Mouse (Mus musculus): ENCODE measurements around the gene Tesc.

Gene Tesc

DNA sequence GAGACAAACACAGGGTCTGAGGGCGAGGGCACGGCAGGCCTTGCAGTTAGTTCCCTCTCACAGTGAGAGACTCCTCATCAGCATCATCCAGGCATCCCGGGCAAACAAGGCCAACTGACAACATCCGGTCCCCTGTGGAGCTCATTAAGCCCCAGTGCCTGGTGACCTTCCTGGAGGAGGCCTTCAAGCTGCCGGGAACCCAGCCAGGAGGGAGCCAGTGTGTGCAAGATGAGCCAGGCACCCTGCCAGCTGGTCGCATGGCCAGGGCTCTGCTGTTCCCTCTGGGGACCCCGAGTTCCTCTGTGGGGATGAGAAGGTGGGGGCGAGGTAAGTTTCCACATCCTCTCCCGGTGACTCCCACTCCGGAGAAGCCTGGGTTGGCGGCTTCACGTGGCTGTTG, 12.5 kb upstream of the Tesc start:
- DNase-seq (ENCODE audit: low read depth in 1 of 2, low spot score in 2 of 2), result no peak

GRCm38 (mm10) chr5:118015669-118016068, 11.9 kb upstream of the Tesc start:
- DNase-seq (ENCODE audit: low read depth in 1 of 2, low spot score in 2 of 2), result no peak

DNA sequence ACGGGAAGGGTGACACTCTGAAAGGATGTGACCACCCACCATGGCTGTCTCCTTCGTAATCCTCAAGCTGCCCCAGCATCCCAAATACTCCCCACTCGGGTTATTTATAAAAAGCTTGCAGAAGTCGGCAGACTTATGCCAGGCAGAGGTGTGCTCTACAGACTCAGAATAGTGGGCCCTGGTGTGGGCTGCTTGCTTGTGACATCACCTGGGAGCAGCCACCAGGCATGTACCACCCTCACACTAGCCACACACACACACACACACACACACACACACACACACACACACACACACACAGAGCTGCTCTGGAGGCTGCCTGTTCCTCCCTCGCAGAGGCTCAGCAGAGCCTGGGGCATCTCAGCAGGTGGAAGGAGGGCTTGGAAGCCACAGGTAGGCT, 10.0 kb upstream of the Tesc start:
- DNase-seq (ENCODE audit: low read depth in 1 of 2, low spot score in 2 of 2), result no peak

GRCm38 (mm10) chr5:118019905-118020304, 7.6 kb upstream of the Tesc start:
- DNase-seq (ENCODE audit: low read depth in 1 of 2, low spot score in 2 of 2), result no peak

- no peak for DNase-seq (ENCODE audit: low read depth in 1 of 2, low spot score in 2 of 2)
These were observed 4.5 kb upstream of the Tesc start for GRCm38 (mm10) chr5:118023053-118023452.

DNA sequence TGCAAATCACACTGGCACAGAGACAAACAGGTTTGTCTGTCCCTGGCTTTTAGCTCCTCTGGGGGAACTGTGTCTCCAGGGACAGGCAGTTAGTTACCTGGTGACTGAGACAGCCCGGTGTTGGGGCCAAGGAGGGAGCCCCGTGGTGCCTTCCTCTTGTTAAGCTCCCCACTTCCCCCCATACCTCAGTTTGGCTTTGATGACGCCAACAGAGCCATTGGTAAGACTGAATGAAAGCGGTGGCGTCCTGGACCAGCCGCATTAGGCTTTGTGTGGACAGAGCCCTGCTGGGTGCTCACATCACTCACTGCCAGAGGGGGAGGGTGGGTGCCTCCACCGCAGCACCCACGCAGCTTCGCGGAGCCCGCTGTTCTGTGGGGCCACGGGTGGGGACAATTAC, 1.7 kb upstream of the Tesc start:
- DNase-seq (ENCODE audit: low read depth in 1 of 2, low spot score in 2 of 2), result no peak

DNA sequence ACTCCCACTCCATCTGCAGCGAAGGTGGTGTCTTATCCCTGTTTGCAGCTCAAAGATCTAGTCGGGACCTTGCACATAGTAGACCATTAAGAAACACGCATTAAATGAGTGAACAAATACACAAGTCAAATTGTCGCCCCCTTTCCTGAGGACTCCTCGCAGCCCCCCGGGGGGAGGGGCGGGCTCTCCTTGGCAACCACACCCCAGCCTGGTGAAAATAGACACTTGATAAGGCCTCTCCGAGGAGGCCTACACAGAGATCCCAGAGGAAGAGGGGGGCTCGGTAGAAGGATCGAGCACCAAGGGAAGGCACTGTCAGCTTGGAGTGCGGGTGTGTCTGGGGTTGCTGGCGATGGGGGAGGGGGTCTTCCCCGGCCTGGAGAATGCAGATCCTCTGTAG, 1.2 kb upstream of the Tesc start:
- no peak for DNase-seq (ENCODE audit: low read depth in 1 of 2, low spot score in 2 of 2)

DNA sequence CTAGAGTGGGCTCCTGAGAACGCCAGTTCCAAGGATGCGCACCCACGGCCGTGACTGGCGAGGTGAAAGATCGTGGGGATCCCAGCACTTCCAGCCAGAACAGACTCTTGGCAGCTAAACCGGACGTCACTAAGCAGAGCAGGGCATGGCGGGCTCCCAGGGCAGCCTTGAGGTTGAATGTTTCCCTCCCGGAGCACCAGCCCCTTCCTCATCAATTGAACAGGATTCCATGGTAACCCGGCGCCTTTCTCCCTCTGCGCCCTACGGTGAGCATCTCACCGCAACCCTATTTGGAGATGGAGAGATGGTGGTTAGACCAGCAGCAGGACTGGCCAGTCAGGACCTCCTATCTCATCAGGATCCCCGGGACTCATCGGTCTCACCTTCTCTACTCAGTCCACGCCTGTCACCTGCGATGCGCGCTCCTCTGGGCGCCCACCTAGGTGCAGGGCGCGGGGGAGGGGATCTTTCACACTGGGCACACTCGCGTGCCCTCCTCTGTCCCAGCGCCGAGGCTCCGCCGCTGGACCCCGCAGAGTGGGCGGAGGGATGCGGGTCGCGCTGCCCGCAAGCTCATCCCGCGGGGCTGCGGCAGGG, 344 bp upstream of the Tesc start:
- no peak for DNase-seq (ENCODE audit: low read depth in 1 of 2, low spot score in 2 of 2)

DNA sequence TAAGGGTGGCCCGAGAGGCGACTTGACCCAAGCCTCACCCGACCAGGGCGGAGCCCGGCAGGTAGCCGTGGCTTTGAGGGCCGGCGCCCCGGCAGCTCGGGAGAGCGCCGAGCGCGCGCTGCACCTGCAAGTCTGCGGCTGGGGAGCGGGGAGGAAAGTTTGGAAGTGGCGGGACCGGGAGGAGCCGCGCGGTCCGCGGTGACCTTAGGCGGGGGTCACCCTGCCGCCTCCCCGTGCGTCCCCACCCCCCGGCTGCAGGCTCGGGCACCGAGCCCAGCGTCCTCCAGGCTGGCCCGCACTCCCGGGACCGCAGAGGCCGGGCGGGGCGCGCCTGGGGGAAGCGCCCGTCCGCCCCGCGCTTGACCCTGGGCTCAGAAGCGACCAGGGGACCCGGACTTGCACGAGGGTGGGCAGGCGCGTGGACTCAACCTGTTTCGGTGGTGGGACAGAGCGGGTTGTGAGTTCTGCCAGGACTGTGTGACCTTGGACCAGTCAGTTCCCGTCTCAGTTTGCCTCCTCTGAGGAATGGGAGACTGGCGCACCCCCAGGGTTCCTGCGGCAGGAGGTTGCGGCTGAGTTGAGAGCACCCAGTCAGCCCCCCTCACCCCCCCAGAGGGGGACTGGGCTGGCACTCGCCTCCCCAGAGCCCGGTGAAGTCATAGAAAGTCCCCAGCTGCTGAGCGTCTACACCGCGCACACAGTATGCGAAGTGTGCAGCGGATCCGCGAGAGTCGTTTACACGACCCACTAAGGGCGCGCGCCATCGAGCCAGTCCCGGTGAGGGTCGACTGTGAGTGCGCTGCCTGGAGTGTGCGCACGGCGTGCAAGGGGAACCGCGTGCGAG, 870 bp downstream of the Tesc start:
- DNase-seq (ENCODE audit: low read depth in 1 of 2, low spot score in 2 of 2), result no peak

DNA sequence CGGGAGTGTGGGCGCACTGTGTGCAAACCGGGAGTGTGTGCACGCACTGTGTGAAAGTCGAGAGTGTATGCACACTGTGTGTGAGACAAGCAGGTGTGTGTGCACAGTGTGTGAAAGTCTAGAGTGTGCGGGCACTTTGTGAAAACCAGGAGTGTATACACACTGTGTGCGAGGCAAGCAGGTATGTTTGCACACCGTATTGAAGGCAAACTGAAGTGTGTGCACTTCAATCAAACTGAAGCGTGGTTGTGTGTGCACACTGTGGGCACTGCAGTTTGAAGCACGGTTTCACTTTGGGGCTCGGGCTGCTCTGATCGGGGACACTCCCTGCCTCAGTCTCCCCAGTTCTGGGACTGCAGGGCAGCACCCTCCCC, 1.5 kb downstream of the Tesc start:
- no peak for DNase-seq (ENCODE audit: low read depth in 1 of 2, low spot score in 2 of 2)

GRCm38 (mm10) chr5:118029420-118029819, 1.9 kb downstream of the Tesc start:
- DNase-seq (ENCODE audit: low read depth in 1 of 2, low spot score in 2 of 2), result no peak

DNA sequence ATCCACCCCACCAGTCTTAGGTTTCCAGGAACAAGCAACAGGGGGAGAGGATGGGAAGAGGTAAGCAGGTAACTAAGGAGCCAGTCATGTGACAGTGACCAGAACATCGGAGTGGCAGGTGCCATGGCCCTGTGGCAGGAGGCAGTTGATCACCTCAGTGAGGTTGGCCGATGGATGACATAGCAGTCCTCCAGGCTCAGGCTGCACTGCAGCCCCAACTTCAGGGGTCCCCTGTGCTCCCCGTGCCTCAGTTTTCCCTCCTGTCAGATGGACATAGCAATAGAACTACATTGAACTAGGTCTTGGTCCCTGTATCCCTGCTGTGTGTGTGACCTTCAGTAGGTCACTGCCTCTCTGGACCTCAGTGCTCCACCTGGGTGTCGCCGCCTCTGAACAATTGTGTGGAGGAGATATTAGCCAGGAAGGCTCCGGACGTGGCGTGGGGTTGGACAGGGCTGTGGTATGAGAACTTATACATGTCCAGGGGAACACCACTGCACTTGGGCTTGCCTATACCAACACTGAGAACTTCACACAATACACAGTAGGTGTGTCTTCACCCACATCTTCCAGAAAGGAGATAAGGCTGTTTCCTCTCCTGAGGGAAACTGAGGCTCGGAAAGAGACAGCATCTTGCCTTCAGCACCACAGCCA, 2.6 kb downstream of the Tesc start:
- DNase-seq (ENCODE audit: low read depth in 1 of 2, low spot score in 2 of 2), result no peak

DNA sequence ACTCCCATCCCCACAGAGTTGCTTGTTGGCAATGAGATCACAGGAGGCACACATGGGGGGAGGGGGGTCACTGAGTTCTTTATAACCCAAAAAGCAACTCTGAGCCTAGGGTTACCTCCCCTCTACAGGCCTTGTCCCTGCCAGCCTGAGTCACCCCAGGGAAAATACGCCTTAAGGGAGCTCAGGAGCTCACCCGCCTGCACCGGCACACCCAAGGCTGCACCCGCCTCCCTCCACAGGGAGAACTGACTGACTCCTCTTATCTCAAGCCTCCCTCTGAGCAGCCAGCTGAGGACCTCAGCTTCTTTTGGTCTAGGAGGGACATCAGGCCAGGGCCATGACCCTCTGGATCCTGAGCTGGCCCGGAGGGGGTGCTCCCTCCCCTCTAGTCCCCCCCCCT, 3.5 kb downstream of the Tesc start:
- no peak for DNase-seq (ENCODE audit: low read depth in 1 of 2, low spot score in 2 of 2)

GRCm38 (mm10) chr5:118031508-118031907, 4.0 kb downstream of the Tesc start:
- no peak for DNase-seq (ENCODE audit: low read depth in 1 of 2, low spot score in 2 of 2)

DNA sequence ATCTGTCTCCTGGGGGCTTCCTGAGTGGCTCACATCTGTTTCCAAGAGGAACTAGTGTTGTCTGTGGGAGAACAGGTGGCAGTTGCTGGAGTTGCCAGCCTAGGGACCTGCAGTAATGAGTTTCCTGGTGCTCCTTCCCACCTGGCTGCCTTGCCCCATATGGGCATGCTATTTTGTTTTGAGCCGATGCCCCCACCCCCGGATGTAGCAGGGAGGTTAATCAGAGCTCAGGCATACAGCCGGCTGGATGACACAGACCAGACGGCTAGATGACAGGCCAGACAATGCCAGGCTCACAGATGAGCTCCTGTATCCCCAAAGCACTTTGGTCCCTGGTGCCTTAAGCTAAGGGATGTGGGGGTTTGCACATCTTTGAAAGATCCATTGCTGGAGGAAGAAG, 5.8 kb downstream of the Tesc start:
- DNase-seq (ENCODE audit: low read depth in 1 of 2, low spot score in 2 of 2), result no peak

GRCm38 (mm10) chr5:118033740-118034139, 6.2 kb downstream of the Tesc start:
- DNase-seq (ENCODE audit: low read depth in 1 of 2, low spot score in 2 of 2), result no peak

GRCm38 (mm10) chr5:118034632-118035031, 7.1 kb downstream of the Tesc start:
- no peak for DNase-seq (ENCODE audit: low read depth in 1 of 2, low spot score in 2 of 2)

- DNase-seq (ENCODE audit: low read depth in 1 of 2, low spot score in 2 of 2), result no peak
These were observed 8.2 kb downstream of the Tesc start for GRCm38 (mm10) chr5:118035786-118036185.

- no peak for DNase-seq (ENCODE audit: low read depth in 1 of 2, low spot score in 2 of 2)
These were observed 9.6 kb downstream of the Tesc start for GRCm38 (mm10) chr5:118036888-118037797.

DNA sequence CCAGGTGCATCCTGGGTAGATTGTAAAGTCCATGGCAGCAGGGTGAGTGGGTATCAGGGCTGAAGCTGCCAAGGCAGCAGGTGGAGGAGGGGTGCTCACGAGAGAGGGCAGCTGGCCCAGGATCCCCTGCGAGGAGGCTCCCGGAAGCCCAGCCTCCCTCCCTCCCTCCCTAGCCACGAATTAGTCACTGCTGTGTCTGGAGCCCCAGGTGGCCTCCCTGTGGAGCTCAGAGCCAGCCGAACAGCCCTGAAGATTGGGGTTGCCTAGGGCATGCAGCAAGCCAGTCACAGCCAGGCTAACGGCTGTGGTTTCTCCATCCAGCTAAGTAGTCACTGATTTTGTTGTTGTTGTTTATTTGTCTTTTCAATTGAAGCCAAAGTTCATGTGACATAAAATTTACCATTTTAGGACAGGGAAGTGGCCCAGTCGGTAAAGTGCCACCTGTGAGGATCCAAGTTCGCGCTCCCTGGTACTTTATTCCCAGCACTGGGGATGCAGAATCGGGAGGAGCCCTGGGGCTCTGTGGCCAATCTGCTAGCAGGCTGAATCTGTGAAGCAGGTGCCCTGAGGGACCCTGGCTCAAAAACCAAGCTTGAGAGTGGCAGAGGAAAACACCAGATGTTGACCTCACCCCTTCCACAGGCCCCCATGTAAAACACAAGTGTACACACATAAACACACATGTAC, 10.4 kb downstream of the Tesc start:
- no peak for DNase-seq (ENCODE audit: low read depth in 1 of 2, low spot score in 2 of 2)

- DNase-seq (ENCODE audit: low read depth in 1 of 2, low spot score in 2 of 2), result no peak
These were observed 11.7 kb downstream of the Tesc start for GRCm38 (mm10) chr5:118039241-118039668.
